Mouse (Mus musculus) liver, embryonic 16.5 days (tissue): ENCODE measurements at regions not wholly inside any gene's neighbourhood (a gene's known extent, or its start where the extent isn't known, plus 50 kb on each side); places are given as distances from the start of the nearest gene placed in this dataset.

Experiments
- ATAC-seq: fragments of 200-750 bp; cut with Nextera tagmentation; 2 replicates; pipeline ENCODE4 v1.8.0; 2017; ENCODE audit warnings: low read depth, mild to moderate bottlenecking, moderate number of reproducible peaks, moderate library complexity
- H3K27ac ChIP-seq: fragments of 300-500 bp; sonication (generic); 2 replicates; pipeline ENCODE4 v1.5.1; 2014; ENCODE audit warnings: mild to moderate bottlenecking, low read length
- H3K27me3 ChIP-seq: fragments of 300-500 bp; sonication (generic); 2 replicates; pipeline ENCODE4 v1.6.1; 2014; ENCODE audit warnings: low read depth, low read length, mixed read lengths; ENCODE audit not compliant: control insufficient read depth, insufficient read depth
- H3K36me3 ChIP-seq: fragments of 300-500 bp; sonication (generic); 2 replicates; pipeline ENCODE4 v1.6.1; 2014; ENCODE audit warnings: mild to moderate bottlenecking; ENCODE audit not compliant: control insufficient read depth, insufficient read depth
- H3K4me1 ChIP-seq: fragments of 300-500 bp; sonication (generic); 2 replicates; pipeline ENCODE4 v1.6.1; 2014; ENCODE audit warnings: low read depth, low read length, mixed read lengths; ENCODE audit not compliant: control insufficient read depth
- H3K4me2 ChIP-seq: fragments of 300-500 bp; sonication (generic); 2 replicates; pipeline ENCODE4 v1.6.1; 2014; ENCODE audit warnings: low read depth, low read length, mixed read lengths
- H3K4me3 ChIP-seq: fragments of 300-500 bp; sonication (generic); 2 replicates; pipeline ENCODE4 v1.5.1; 2014; ENCODE audit warnings: low read depth, mild to moderate bottlenecking, low read length
- H3K9ac ChIP-seq: fragments of 300-500 bp; sonication (generic); 2 replicates; pipeline ENCODE4 v1.6.1; 2014; ENCODE audit warnings: low read depth, low read length
- H3K9me3 ChIP-seq: fragments of 300-500 bp; sonication (generic); replicated peaks from 2 replicates; pipeline ENCODE4 v1.6.1; 2016; ENCODE audit warnings: low read length; ENCODE audit not compliant: control insufficient read depth
- WGBS: fragments of 180-500 bp; shearing (Covaris S2); extraction: QIAGEN DNeasy Blood & Tissue Kit; methylation state at CpG from one replicate; pipeline ENCODE4 v1.1.7; 2014; ENCODE audit not compliant: insufficient replicate concordance; 5-methylcytosine and 5-hydroxymethylcytosine counted together

- H3K27ac ChIP-seq: no peak overlapping the region
- no peak for ATAC-seq
- H3K9ac ChIP-seq: no peak overlapping the region
- no peaks in the 10 kb centered on the region for H3K27me3 ChIP-seq
- no peak overlapping the region for H3K4me2 ChIP-seq
- 71% methylated on average over 6 of the region's 6 CpGs for WGBS
- H3K4me3 ChIP-seq: no peak overlapping the region
- no peaks in the 10 kb centered on the region for H3K36me3 ChIP-seq
- H3K4me1 ChIP-seq: no peaks in the 10 kb centered on the region
- no peaks in the 10 kb centered on the region for H3K9me3 ChIP-seq
These were observed 130.1 kb upstream of the Npvf start for GRCm38 (mm10) chr6:50784381-50784780.

GRCm38 (mm10) chr6:50787666-50788065 lies 133.4 kb upstream of the Npvf start:
- WGBS: 66% methylated on average over 8 of the region's 8 CpGs
- H3K27me3 ChIP-seq: no peaks in the 10 kb centered on the region
- H3K4me2 ChIP-seq: no peak overlapping the region
- H3K27ac ChIP-seq: no peak overlapping the region
- no peaks in the 10 kb centered on the region for H3K4me1 ChIP-seq
- H3K9ac ChIP-seq: no peak overlapping the region
- no peaks in the 10 kb centered on the region for H3K36me3 ChIP-seq
- no peak overlapping the region for H3K4me3 ChIP-seq
- no peaks in the 10 kb centered on the region for H3K9me3 ChIP-seq
- ATAC-seq: no peak

- Histone ChIP-seq H3K9me3 (no peaks in the 10 kb centered on the region), H3K4me1 (no peaks in the 10 kb centered on the region), H3K4me2 (no peak overlapping the region), H3K9ac (no peak overlapping the region), H3K27me3 (no peaks in the 10 kb centered on the region; the same call in 1 of the 2 replicates), H3K27ac (no peak overlapping the region), H3K4me3 (no peak overlapping the region), H3K36me3 (no peaks in the 10 kb centered on the region)
- ATAC-seq: no peak
- WGBS: 48% methylated on average over 4 of the region's 4 CpGs
These were observed 145.7 kb upstream of the Npvf start for GRCm38 (mm10) chr6:50799963-50800362.

GRCm38 (mm10) chr6:50802956-50803355 lies 148.7 kb upstream of the Npvf start:
- WGBS: 54% methylated on average over 7 of the region's 7 CpGs
- Histone ChIP-seq H3K9me3 (no peaks in the 10 kb centered on the region), H3K36me3 (no peaks in the 10 kb centered on the region), H3K27ac (no peak overlapping the region), H3K4me3 (no peak overlapping the region), H3K4me2 (no peak overlapping the region), H3K9ac (no peak overlapping the region), H3K27me3 (no peaks in the 10 kb centered on the region; the same call in 1 of the 2 replicates), H3K4me1 (no peaks in the 10 kb centered on the region)
- ATAC-seq: no peak

- Histone ChIP-seq H3K36me3 (no peaks in the 10 kb centered on the region), H3K27ac (no peak overlapping the region), H3K4me2 (no peak overlapping the region), H3K9me3 (no peaks in the 10 kb centered on the region), H3K4me1 (no peaks in the 10 kb centered on the region; the same call in 1 of the 2 replicates), H3K4me3 (no peak overlapping the region), H3K9ac (no peak overlapping the region), H3K27me3 (no peaks in the 10 kb centered on the region; the same call in 1 of the 2 replicates)
- ATAC-seq: no peak
- 59% methylated on average over 4 of the region's 4 CpGs for WGBS
These were observed 150.3 kb upstream of the Npvf start for GRCm38 (mm10) chr6:50804477-50805005.

- H3K36me3 ChIP-seq: no peaks in the 10 kb centered on the region
- no peak overlapping the region for H3K4me3 ChIP-seq
- H3K9ac ChIP-seq: no peak overlapping the region
- no peak for ATAC-seq
- H3K4me2 ChIP-seq: no peak overlapping the region
- 21% methylated on average over 7 of the region's 7 CpGs for WGBS
- no peaks in the 10 kb centered on the region for H3K9me3 ChIP-seq
- no peaks in the 10 kb centered on the region; the same call in 1 of the 2 replicates for H3K4me1 ChIP-seq
- H3K27ac ChIP-seq: no peak overlapping the region
- no peaks in the 10 kb centered on the region; the same call in 1 of the 2 replicates for H3K27me3 ChIP-seq
These were observed 152.3 kb upstream of the Npvf start for GRCm38 (mm10) chr6:50806376-50807077.

GRCm38 (mm10) chr6:50807187-50808012 lies 153.2 kb upstream of the Npvf start:
- no peak overlapping the region for H3K4me3 ChIP-seq

GRCm38 (mm10) chr6:50808126-50808525 lies 153.9 kb upstream of the Npvf start:
- Histone ChIP-seq H3K9me3 (no peaks in the 10 kb centered on the region), H3K4me2 (no peak overlapping the region), H3K4me1 (no peaks in the 10 kb centered on the region; the same call in 1 of the 2 replicates), H3K4me3 (no peak overlapping the region), H3K27me3 (no peaks in the 10 kb centered on the region; the same call in 1 of the 2 replicates), H3K9ac (no peak overlapping the region), H3K27ac (no peak overlapping the region), H3K36me3 (no peaks in the 10 kb centered on the region)
- 12% methylated on average over 4 of the region's 4 CpGs for WGBS
- ATAC-seq: no peak

More at GRCm38 (mm10) chr6:50807187-50808012, 153.2 kb upstream of the Npvf start:
- no peaks in the 10 kb centered on the region for H3K36me3 ChIP-seq
- no peak overlapping the region for H3K27ac ChIP-seq
- H3K9ac ChIP-seq: no peak overlapping the region
- ATAC-seq: peak; percentile 37; the same call in 1 of the 2 replicates
- H3K4me2 ChIP-seq: no peak overlapping the region
- 56% methylated on average over 19 of the region's 19 CpGs for WGBS
- H3K27me3 ChIP-seq: no peaks in the 10 kb centered on the region; the same call in 1 of the 2 replicates
- no peaks in the 10 kb centered on the region; the same call in 1 of the 2 replicates for H3K4me1 ChIP-seq
- H3K9me3 ChIP-seq: no peaks in the 10 kb centered on the region
